Mouse (Mus musculus): Measurements from ENCODE around the gene Gm14190.
"Not testable (repeated sequence)": the region's sequence is repeated elsewhere in the genome, so short reads cannot be mapped to it uniquely, and the experiment has no call there.

Gene Gm14190

DNA sequence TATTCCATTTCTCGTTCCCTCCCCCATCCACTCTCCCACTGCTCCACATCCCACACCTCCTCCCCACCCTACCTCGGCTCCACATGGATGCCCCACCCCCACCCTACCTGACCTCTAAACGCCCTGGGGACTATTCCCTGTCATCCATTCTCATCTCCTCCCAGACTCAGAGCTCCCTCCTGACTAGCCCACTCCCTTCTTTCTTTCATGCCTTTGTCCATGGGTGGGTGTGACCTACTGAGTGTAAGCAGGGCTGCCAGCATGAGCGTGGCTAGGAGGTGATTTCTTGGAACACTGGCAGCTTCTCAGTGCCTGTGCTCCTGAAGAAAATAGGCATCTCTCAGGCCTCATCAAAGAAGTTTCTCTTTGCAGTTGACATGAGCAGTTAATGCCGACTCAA lies 33.5 kb downstream of the Gm14190 start:
- TF ChIP-seq CTCF (conservative IDR thresholded peaks at IDR 0.05; ENCODE audit: low read length) = no peak
- TF ChIP-seq NANOG (IDR thresholded peaks at IDR 0.05; ENCODE audit: borderline replicate concordance, low read length) = no peak
- H3K4me3 ChIP-seq (replicated peaks; ENCODE audit: low read length) = no peak overlapping the region
- H3K9me3 ChIP-seq (ENCODE audit: low read length) = no peaks in the 10 kb centered on the region

DNA sequence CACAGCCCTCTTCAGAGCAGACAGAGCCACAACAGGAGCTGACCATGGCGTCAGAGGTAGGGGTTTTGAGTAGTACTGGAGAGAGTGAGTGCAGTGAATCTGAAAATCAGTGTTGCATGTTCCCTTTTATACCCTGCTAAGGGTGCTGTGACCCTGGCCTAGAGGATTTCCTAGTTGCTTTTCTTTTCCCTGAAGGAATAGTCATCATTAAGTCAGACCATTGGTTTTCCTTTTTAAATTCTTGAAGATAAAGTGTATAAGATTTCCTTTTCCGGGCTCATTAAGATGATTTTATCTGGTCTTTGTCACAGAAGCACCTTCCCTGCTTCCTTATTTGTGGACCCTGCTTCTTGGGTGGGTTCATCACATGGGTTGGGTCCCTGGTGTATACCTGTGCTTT lies 40.4 kb downstream of the Gm14190 start, which contains the start of gene Gm11555:
Gene Gm11555, minus strand, starts transcription at position 101 of the 400 bp plus-strand sequence.
- no peaks in the 10 kb centered on the region for H3K9me3 ChIP-seq (ENCODE audit: low read length)
- no peak within 1 kb of the TSS for H3K4me3 ChIP-seq (replicated peaks; ENCODE audit: low read length)
- H3K36me3 ChIP-seq (ENCODE audit: insufficient read depth, low read length) = no peaks in the 10 kb centered on the region
- H3K27me3 ChIP-seq (ENCODE audit: insufficient read depth, low read length) = no peaks in the 10 kb centered on the region
- H3K4me1 ChIP-seq (replicated peaks; ENCODE audit: low read depth, low read length) = no peaks in the 10 kb centered on the region
- no peak for TF ChIP-seq CTCF (conservative IDR thresholded peaks at IDR 0.05; ENCODE audit: low read length)
- no peak for TF ChIP-seq NANOG (IDR thresholded peaks at IDR 0.05; ENCODE audit: borderline replicate concordance, low read length)
- TF ChIP-seq POU5F1 (IDR thresholded peaks at IDR 0.05; ENCODE audit: borderline replicate concordance, low read length) = no peak

More for the DNA sequence above, 33.5 kb downstream of the Gm14190 start:
- no peaks in the 10 kb centered on the region for H3K27me3 ChIP-seq (ENCODE audit: insufficient read depth, low read length)
- H3K4me1 ChIP-seq (replicated peaks; ENCODE audit: low read depth, low read length) = peaks cover 32% of the 10 kb centered on the region
- no peaks in the 10 kb centered on the region for H3K36me3 ChIP-seq (ENCODE audit: insufficient read depth, low read length)

DNA sequence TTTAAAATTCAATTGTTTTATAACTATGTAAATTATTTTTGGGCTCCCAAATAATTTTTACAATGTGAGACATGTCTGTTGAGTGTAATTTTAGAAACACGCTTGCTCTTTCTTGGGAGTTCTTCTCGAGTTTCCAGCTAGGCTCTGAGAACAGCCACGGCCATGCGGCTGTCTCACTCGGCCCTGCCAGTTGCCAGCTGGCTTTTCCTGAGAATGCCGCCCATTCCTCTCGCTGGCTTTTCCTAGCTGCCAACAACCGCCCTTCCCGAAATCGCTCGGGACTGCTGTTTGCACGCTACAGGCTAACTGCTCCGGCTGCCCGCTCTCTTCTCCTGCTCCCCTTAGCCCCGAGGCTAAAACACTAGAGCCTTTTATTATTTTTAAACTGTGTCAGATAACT lies 44.1 kb downstream of the Gm14190 start:
- Histone ChIP-seq H3K9me3 (ENCODE audit: low read length) (no peaks in the 10 kb centered on the region), H3K36me3 (ENCODE audit: insufficient read depth, low read length) (no peaks in the 10 kb centered on the region), H3K27me3 (ENCODE audit: insufficient read depth, low read length) (no peaks in the 10 kb centered on the region), H3K4me1 (replicated peaks; ENCODE audit: low read depth, low read length) (no peaks in the 10 kb centered on the region), H3K4me3 (replicated peaks; ENCODE audit: low read length) (no peak overlapping the region)
- TF ChIP-seq NANOG (IDR thresholded peaks at IDR 0.05; ENCODE audit: borderline replicate concordance, low read length) = no peak

- Histone ChIP-seq H3K4me3 (replicated peaks; ENCODE audit: low read length) (no peak overlapping the region), H3K9me3 (ENCODE audit: low read length) (no peaks in the 10 kb centered on the region), H3K36me3 (ENCODE audit: insufficient read depth, low read length) (no peaks in the 10 kb centered on the region), H3K27me3 (ENCODE audit: insufficient read depth, low read length) (no peaks in the 10 kb centered on the region), H3K4me1 (replicated peaks; ENCODE audit: low read depth, low read length) (no peaks in the 10 kb centered on the region)
- TF ChIP-seq POU5F1 (IDR thresholded peaks at IDR 0.05; ENCODE audit: borderline replicate concordance, low read length) = no peak
- TF ChIP-seq CTCF (conservative IDR thresholded peaks at IDR 0.05; ENCODE audit: low read length) = no peak
Measured at GRCm38 (mm10) chr11:99644351-99644750, 46.2 kb downstream of the Gm14190 start.

GRCm38 (mm10) chr11:99643635-99644139 lies 46.9 kb downstream of the Gm14190 start, which contains the start of gene Krtap4-7:
Krtap4-7 (minus strand) TSS chr11:99644089.
- H3K4me1 ChIP-seq (replicated peaks; ENCODE audit: low read depth, low read length); H3K36me3 ChIP-seq (ENCODE audit: insufficient read depth, low read length); H3K4me3 ChIP-seq (replicated peaks; ENCODE audit: low read length); H3K27me3 ChIP-seq (ENCODE audit: insufficient read depth, low read length); H3K9me3 ChIP-seq (ENCODE audit: low read length): not testable (repeated sequence)

GRCm38 (mm10) chr11:99640926-99641325 lies 49.6 kb downstream of the Gm14190 start:
- H3K36me3 ChIP-seq (ENCODE audit: insufficient read depth, low read length) = no peaks in the 10 kb centered on the region
- H3K9me3 ChIP-seq (ENCODE audit: low read length) = no peaks in the 10 kb centered on the region
- H3K4me3 ChIP-seq (replicated peaks; ENCODE audit: low read length) = no peak overlapping the region
- H3K4me1 ChIP-seq (replicated peaks; ENCODE audit: low read depth, low read length) = no peaks in the 10 kb centered on the region
- no peak for TF ChIP-seq POU5F1 (IDR thresholded peaks at IDR 0.05; ENCODE audit: borderline replicate concordance, low read length)
- TF ChIP-seq CTCF (conservative IDR thresholded peaks at IDR 0.05; ENCODE audit: low read length) = no peak
- no peak for TF ChIP-seq NANOG (IDR thresholded peaks at IDR 0.05; ENCODE audit: borderline replicate concordance, low read length)
- H3K27me3 ChIP-seq (ENCODE audit: insufficient read depth, low read length) = no peaks in the 10 kb centered on the region

All from E14TG2a.4 (cell line).